Mouse (Mus musculus) heart, postnatal 0 days (tissue): Measurements from ENCODE around the gene D630045J12Rik. TPM values are rescaled to one million over a fixed set of nuclear protein-coding genes. Genes with fewer than 3 reads are reported as not detected.

Experiments used
- ATAC-seq: fragments of 200-750 bp; cut with Nextera tagmentation; 2 replicates; pipeline ENCODE4 v1.8.0; 2017; ENCODE audit warnings: low read depth, moderate number of reproducible peaks, moderate library complexity; ENCODE audit not compliant: insufficient read depth
- DNase-seq: peaks from one replicate; pipeline ENCODE4 v3.0.0-alpha.2; 2016; ENCODE audit warnings: low spot score
- H3K27ac ChIP-seq: fragments of 300-500 bp; sonication (generic); 2 replicates; pipeline ENCODE4 v1.5.1; 2014; ENCODE audit warnings: low read depth, mild to moderate bottlenecking
- H3K27me3 ChIP-seq: fragments of 300-500 bp; sonication (generic); 2 replicates; pipeline ENCODE4 v1.6.1; 2014; ENCODE audit warnings: low read length, mixed read lengths; ENCODE audit not compliant: control insufficient read depth, insufficient read depth
- H3K36me3 ChIP-seq: fragments of 300-500 bp; sonication (generic); replicated peaks from 2 replicates; pipeline ENCODE4 v1.6.1; 2014; ENCODE audit warnings: low read length, mixed read lengths; ENCODE audit not compliant: control insufficient read depth, insufficient read depth
- H3K4me1 ChIP-seq: fragments of 300-500 bp; sonication (generic); 2 replicates; pipeline ENCODE4 v1.6.1; 2014; ENCODE audit warnings: antibody characterized with exemption; ENCODE audit not compliant: control insufficient read depth, insufficient read depth
- H3K4me2 ChIP-seq: fragments of 300-500 bp; sonication (generic); 2 replicates; pipeline ENCODE4 v1.6.1; 2014; ENCODE audit warnings: low read depth, mild to moderate bottlenecking, low read length, moderate library complexity
- H3K4me3 ChIP-seq: fragments of 300-500 bp; sonication (generic); 2 replicates; pipeline ENCODE4 v1.5.1; 2014; ENCODE audit warnings: low read depth, low read length
- H3K9ac ChIP-seq: fragments of 300-500 bp; sonication (generic); replicated peaks from 2 replicates; pipeline ENCODE4 v1.6.1; 2014; ENCODE audit warnings: low read depth, low read length, mixed read lengths
- H3K9me3 ChIP-seq: fragments of 300-500 bp; sonication (generic); replicated peaks from 2 replicates; pipeline ENCODE4 v1.6.1; 2016; ENCODE audit warnings: low read length; ENCODE audit not compliant: control insufficient read depth
- CTCF ChIP-seq: IDR thresholded peaks from 2 replicates; pipeline ENCODE4 v1.5.1; 2016; ENCODE audit warnings: antibody characterized with exemption, control low read depth, low read depth
- EP300 ChIP-seq: IDR thresholded peaks from 2 replicates; pipeline ENCODE4 v1.6.1; 2016; ENCODE audit warnings: antibody characterized with exemption, low read depth
- WGBS: fragments of 180-500 bp; shearing (Covaris S2); extraction: QIAGEN DNeasy Blood & Tissue Kit; methylation state at CpG from one replicate; pipeline ENCODE4 v1.1.7; 2014; 5-methylcytosine and 5-hydroxymethylcytosine counted together
- polyA plus RNA-seq: library from polyadenylated mRNA; unstranded; fragments of >200 nt; fragmentation: Nextera tagmentation; extraction: Ambion mirVana; gene quantifications from 2 replicates; pipeline ENCODE4 v1.2.1, GENCODE M21; 2015
- total RNA-seq: library from RNA; depleted of rRNA; stranded (reverse); fragments of >200 nt; gene quantifications from 2 replicates; pipeline ENCODE4 v1.2.3, GENCODE M21; 2014; ENCODE audit warnings: low replicate concordance

Gene D630045J12Rik
- total and polyA plus RNA-seq, 2 experiments from 2014 or later: 0.29 to 2.8 TPM

DNA sequence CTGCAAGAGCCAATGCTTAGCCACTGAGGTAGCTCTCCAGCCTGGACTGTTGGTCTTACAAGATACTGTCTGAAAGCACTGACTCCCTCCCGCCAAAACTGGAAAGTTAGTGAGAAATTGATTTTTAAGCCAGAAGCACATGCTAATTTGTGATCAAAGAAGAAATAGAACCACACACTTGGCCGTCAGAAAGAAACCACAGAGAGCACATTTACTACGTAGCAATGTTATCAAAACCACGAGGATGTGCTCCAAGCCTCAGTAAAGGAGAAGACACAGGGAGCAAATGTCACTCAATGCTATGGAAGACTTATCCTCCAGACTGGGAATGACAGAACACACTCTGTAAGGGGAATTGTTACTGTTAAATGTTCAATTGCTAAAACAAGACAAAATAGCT, 12.3 kb downstream of the D630045J12Rik start:
- H3K27me3 ChIP-seq: no peaks in the 10 kb centered on the region
- H3K4me3 ChIP-seq: no peak overlapping the region
- H3K27ac ChIP-seq: no peak overlapping the region
- WGBS: 81% methylated on average over 4 of the region's 4 CpGs
- H3K9ac ChIP-seq: no peak overlapping the region
- H3K4me1 ChIP-seq: no peaks in the 10 kb centered on the region
- no peak overlapping the region for H3K4me2 ChIP-seq
- no peaks in the 10 kb centered on the region for H3K9me3 ChIP-seq
- no peaks in the 10 kb centered on the region for H3K36me3 ChIP-seq
- TF ChIP-seq EP300: no peak
- ATAC-seq (no peak), DNase-seq (no peak)

DNA sequence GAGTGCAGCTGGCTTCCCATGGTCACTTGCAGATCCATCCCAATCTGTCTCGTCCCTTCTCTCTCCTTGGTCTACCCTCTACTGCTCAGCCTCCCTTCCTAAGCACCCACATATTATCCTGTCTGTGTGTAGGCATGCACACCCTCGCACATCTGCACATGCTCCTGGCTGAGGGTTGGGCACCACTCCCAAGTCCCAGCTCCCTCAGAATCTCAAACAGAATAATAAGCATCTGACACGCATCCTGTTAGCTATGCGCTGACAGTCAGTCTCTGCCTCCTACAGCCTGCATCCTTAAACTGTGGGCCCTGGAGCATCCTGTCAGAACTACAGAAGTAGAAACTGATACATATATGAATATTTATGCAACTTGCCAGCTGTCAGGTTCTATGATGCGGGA, 13.2 kb downstream of the D630045J12Rik start:
- Histone ChIP-seq H3K4me3 (no peak overlapping the region), H3K4me2 (no peak overlapping the region), H3K9me3 (no peaks in the 10 kb centered on the region), H3K36me3 (no peaks in the 10 kb centered on the region), H3K9ac (no peak overlapping the region), H3K27me3 (no peaks in the 10 kb centered on the region), H3K27ac (no peak overlapping the region), H3K4me1 (no peaks in the 10 kb centered on the region)
- 75% methylated on average over 5 of the region's 5 CpGs for WGBS
- DNase-seq: no peak
- TF ChIP-seq EP300 (no peak), CTCF (no peak)
- no peak for ATAC-seq

DNA sequence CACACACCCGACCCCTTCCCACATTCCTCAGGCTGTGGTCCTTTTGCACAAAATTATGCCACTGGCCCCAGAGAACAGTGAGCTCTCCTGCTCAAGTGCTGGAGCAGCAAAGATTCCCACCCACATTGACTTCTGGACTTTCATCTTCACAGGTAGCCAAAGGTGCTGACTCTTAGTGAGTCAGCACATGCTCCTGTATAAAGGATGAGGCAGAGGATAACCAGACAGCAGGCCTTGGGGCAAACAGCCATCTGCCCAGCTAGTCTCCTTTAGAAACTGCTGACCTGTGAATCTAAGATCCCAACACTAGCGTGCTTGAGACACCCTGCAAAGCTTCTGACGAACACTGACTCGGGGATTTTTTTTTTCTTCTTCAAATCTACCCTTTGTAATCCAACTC, 15.4 kb downstream of the D630045J12Rik start:
- ATAC-seq (no peak), DNase-seq (no peak)
- Histone ChIP-seq H3K4me3 (no peak overlapping the region), H3K27me3 (no peaks in the 10 kb centered on the region), H3K9me3 (no peaks in the 10 kb centered on the region), H3K4me1 (no peaks in the 10 kb centered on the region), H3K4me2 (no peak overlapping the region), H3K36me3 (no peaks in the 10 kb centered on the region), H3K9ac (no peak overlapping the region), H3K27ac (no peak overlapping the region)
- no peak for TF ChIP-seq CTCF
- TF ChIP-seq EP300: no peak
- WGBS: 75% methylated on average over 4 of the region's 4 CpGs

DNA sequence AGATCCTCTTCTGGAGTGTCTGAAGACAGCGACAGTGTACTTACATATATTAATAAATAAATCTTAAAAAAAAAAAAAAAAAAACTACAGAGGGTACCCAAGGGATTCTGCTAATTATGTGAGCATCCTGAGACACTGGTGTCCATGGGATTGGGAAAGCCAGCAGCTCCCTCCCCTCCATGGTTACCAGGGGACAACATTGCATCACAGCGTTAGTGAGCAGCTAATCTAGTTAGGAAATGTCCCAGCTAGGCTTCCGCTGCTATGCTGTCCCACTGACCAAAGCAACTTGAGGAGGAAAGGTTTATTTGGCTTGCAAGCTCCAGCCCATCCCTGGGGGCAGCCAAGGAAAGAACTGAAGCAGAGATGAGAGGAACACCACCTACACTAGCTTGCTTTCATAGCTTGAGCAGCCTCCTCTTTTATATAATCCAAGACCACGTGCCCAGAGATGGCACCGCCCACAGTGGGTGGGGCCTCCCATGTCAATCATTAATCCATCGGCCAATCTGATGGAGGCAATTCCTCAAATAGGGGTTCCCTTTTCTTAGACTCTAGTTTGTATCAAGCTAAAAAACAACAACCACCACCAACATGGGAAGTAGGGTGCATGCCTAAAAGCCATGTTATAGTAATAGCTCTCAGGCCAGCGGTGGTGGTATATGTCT, 17.7 kb downstream of the D630045J12Rik start:
- no peak for ATAC-seq
- no peaks in the 10 kb centered on the region for H3K27me3 ChIP-seq
- H3K27ac ChIP-seq: no peak overlapping the region
- no peak for DNase-seq
- WGBS: 79% methylated on average over 7 of the region's 7 CpGs
- H3K36me3 ChIP-seq: no peaks in the 10 kb centered on the region
- no peak for TF ChIP-seq EP300
- no peak for TF ChIP-seq CTCF
- H3K4me3 ChIP-seq: no peak overlapping the region
- H3K9ac ChIP-seq: no peak overlapping the region
- H3K4me2 ChIP-seq: no peak overlapping the region
- no peaks in the 10 kb centered on the region for H3K4me1 ChIP-seq
- H3K9me3 ChIP-seq: no peaks in the 10 kb centered on the region

DNA sequence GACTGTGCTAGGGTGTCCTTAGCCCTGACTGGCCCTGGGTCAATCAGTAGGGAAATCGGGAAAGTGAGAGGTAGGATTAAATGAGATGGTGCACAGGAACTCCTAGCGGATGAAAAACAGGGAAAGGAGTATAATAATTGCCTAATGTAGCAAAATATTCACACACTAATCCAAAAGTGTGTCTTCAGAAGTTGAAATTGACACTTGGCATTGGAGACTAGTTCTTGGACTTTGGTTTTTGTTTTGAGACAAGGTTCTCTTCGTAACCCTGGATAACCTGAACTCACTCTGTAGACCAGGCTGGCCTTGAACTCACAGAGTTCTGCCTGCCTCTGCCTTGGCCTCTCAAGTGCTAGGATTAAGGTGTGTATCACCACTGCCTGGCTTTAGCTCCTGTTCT, 20.0 kb downstream of the D630045J12Rik start:
- H3K36me3 ChIP-seq: no peaks in the 10 kb centered on the region
- WGBS: 92% methylated on average over 3 of the region's 3 CpGs
- H3K27me3 ChIP-seq: no peaks in the 10 kb centered on the region
- DNase-seq (no peak), ATAC-seq (no peak)
- no peak overlapping the region for H3K27ac ChIP-seq
- H3K4me2 ChIP-seq: no peak overlapping the region
- 0 out of 2 replicates have a peak, but pooled peaks cover 2% of the 10 kb centered on the region for H3K9me3 ChIP-seq
- H3K4me1 ChIP-seq: no peaks in the 10 kb centered on the region
- TF ChIP-seq EP300 (no peak), CTCF (no peak)
- H3K9ac ChIP-seq: no peak overlapping the region
- no peak overlapping the region for H3K4me3 ChIP-seq

DNA sequence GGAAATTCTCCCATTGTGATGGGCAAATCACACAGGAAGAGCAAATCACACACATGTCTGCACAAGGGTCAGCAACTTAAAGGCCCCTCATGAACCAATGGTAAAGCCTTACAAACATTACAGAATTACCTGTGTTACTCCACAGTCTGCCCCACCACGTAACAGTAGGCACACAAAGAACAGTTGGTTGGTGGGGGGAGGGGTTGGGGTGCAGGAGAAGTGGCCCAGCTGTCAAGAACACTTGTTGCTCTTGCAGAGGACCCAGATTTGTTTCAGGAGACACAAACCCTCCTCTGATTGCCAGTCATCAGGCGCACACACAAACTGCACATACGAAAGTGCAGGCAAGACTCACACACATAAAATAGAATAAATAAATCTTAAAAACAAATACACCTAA, 20.9 kb downstream of the D630045J12Rik start:
- Histone ChIP-seq H3K27me3 (no peaks in the 10 kb centered on the region), H3K4me2 (no peak overlapping the region), H3K9ac (no peak overlapping the region), H3K27ac (no peak overlapping the region), H3K9me3 (0 out of 2 replicates have a peak, but pooled peaks cover 4% of the 10 kb centered on the region), H3K4me3 (no peak overlapping the region), H3K36me3 (no peaks in the 10 kb centered on the region), H3K4me1 (no peaks in the 10 kb centered on the region)
- WGBS: 85% methylated on average over 3 of the region's 3 CpGs
- ATAC-seq (no peak), DNase-seq (no peak)
- no peak for TF ChIP-seq CTCF
- no peak for TF ChIP-seq EP300
